Mouse (Mus musculus) heart, adult 8-10 months (tissue): Measurements from ENCODE around the gene Rabac1. TPM values are rescaled to one million over a fixed set of nuclear protein-coding genes. Genes with fewer than 3 reads are reported as not detected.

ENCODE experiments used
- DNase-seq: peaks from one replicate; pipeline ENCODE4 v3.0.0; 2022; ENCODE audit warnings: low spot score
- microRNA-seq: library from miRNA; unstranded; fragments of <30 nt; microRNA quantifications from one replicate; pipeline ENCODE4 v1.2.0, GENCODE M21; 2022
- total RNA-seq, 4 experiments: library from RNA; stranded (reverse); gene quantifications; 2 replicates each; pipeline ENCODE4 v1.2.4; 2022

Gene Rabac1
- total RNA-seq, 4 experiments from 2014 or later, result 297 to 375 (median 324) TPM

GRCm38 (mm10) chr7:24930475-24930874 lies 42.1 kb downstream of the Rabac1 start:
- no peak for DNase-seq

Small RNA genes within 50 kb of the gene (microRNA-seq; reads per million reads assigned to microRNA genes)
- gene Mir7046 (1.1 reads per million), gene Mir7047 (not detected)

Other genes with a start within 250 kb of the Rabac1 start
- gene Gm4763, start 245.8 kb downstream of the Rabac1 start, total RNA-seq, result not detected
- 1 to 10 TPM in 1 of 4 experiments, not detected in 3; 1.6 TPM for gene Cd177, start 212.4 kb downstream of the Rabac1 start, total RNA-seq
- gene Ceacam10, start 195.5 kb downstream of the Rabac1 start, total RNA-seq, result not detected
- not detected for gene Gm9844, start 110.5 kb downstream of the Rabac1 start, total RNA-seq
- gene Lypd4, start 102.8 kb downstream of the Rabac1 start, total RNA-seq, result not detected
- not detected for gene Dmrtc2, start 102.7 kb downstream of the Rabac1 start, total RNA-seq
- 100 to 1,000 TPM; 468 to 567 (median 530) TPM for gene Rps19, start 88.4 kb downstream of the Rabac1 start, total RNA-seq
- gene Cd79a, start 75.4 kb downstream of the Rabac1 start, total RNA-seq, result 1 to 10 TPM in 1 of 4 experiments, under 1 TPM in 3; 0.35 to 2.1 (median 0.66) TPM
- 10 to 100 TPM; 31.8 to 45.5 (median 43.8) TPM for gene Arhgef1, start 69.8 kb downstream of the Rabac1 start, total RNA-seq
- gene Gm4881, start 28.3 kb downstream of the Rabac1 start, total RNA-seq, result not detected
- gene Atp1a3, start 33.2 kb upstream of the Rabac1 start, total RNA-seq, result 1 to 10 TPM in 2 of 4 experiments, under 1 TPM in 2; 0.60 to 3.3 (median 1.3) TPM
- 1 to 10 TPM; 3.7 to 4.5 (median 3.8) TPM for gene Grik5, start 99.6 kb upstream of the Rabac1 start, total RNA-seq
- gene Zfp574, start 99.8 kb upstream of the Rabac1 start, total RNA-seq, result 10 to 100 TPM in 1 of 4 experiments, 1 to 10 TPM in 3; 7.9 to 10.0 (median 9.0) TPM
- under 1 TPM; 0.49 to 0.72 (median 0.55) TPM for gene Pou2f2, start 207.0 kb upstream of the Rabac1 start, total RNA-seq
- gene Dedd2, start 247.9 kb upstream of the Rabac1 start, total RNA-seq, result 10 to 100 TPM; 14.0 to 23.0 (median 17.2) TPM
- gene Zfp526, start 248.7 kb upstream of the Rabac1 start, total RNA-seq, result 10 to 100 TPM in 2 of 4 experiments, 1 to 10 TPM in 2; 9.0 to 12.3 (median 9.9) TPM